Comparison of ENCODE assay signal across 25 mouse cellular contexts in genomic region chr8:60220946-60221345, GRCm38 (mm10).
"Had no signal": no experiment of that assay in that cellular context is flagged by ENCODE, and none has a peak within 500 bp of the region (broad histone marks: within the 10 kb centered on the region; RNA-seq: fewer than 3 reads in every experiment).

No protein-coding gene starts in this region.

- H3K27ac ChIP-seq: heart, adult 2 months; heart, embryonic 13.5 days; heart, embryonic 15.5 days; hindbrain, embryonic 14.5 days; intestine, embryonic 15.5 days; layer of hippocampus, adult 2 months; left cerebral cortex, adult 2 months; limb, embryonic 10.5 days; limb, embryonic 12.5 days had no signal

- H3K9me3 ChIP-seq: heart, embryonic 13.5 days; heart, embryonic 15.5 days; intestine, embryonic 15.5 days; limb, embryonic 10.5 days; limb, embryonic 12.5 days had no signal

- H3K36me3 ChIP-seq: heart, embryonic 13.5 days; heart, embryonic 15.5 days; intestine, embryonic 15.5 days; limb, embryonic 10.5 days; limb, embryonic 12.5 days had no signal

- H3K9ac ChIP-seq: heart, embryonic 13.5 days; heart, embryonic 15.5 days; hindbrain, embryonic 14.5 days; intestine, embryonic 15.5 days; limb, embryonic 12.5 days had no signal

- H3K4me3 ChIP-seq: heart, adult 2 months; heart, embryonic 13.5 days; heart, embryonic 15.5 days; intestine, embryonic 15.5 days; layer of hippocampus, adult 2 months; left cerebral cortex, adult 2 months; limb, embryonic 10.5 days; limb, embryonic 12.5 days had no signal

- H3K4me1 ChIP-seq: heart, embryonic 13.5 days; heart, embryonic 15.5 days; intestine, embryonic 15.5 days; limb, embryonic 10.5 days; limb, embryonic 12.5 days had no signal

- H3K4me2 ChIP-seq: heart, embryonic 11.5 days; heart, embryonic 13.5 days; heart, embryonic 15.5 days; hindbrain, embryonic 14.5 days; intestine, embryonic 15.5 days; limb, embryonic 12.5 days; liver, embryonic 11.5 days had no signal

- DNase-seq: gastrocnemius, postnatal 14 days; gastrocnemius, postnatal 36 days; heart, adult 11 months; heart, adult 2 months; heart, postnatal 14 days; heart, postnatal 36 days; kidney, adult 18-20 months; kidney, adult 8-10 months; kidney, postnatal 10 days; kidney, postnatal 25 days; kidney, postnatal 4 days; liver had no signal

- ATAC-seq: hindbrain, embryonic 16.5 days; inflammation-experienced regulatory T-cells, adult 6 months; intestine, embryonic 15.5 days; intestine, postnatal 0 days had no signal

- H3K27me3 ChIP-seq: heart, embryonic 13.5 days; heart, embryonic 15.5 days; intestine, embryonic 15.5 days; limb, embryonic 12.5 days had no signal
